Mouse (Mus musculus) limb, embryonic 15.5 days (tissue): ENCODE measurements around the gene Gm20388. TPM values are rescaled to one million over a fixed set of nuclear protein-coding genes. Genes with fewer than 3 reads are reported as not detected.

Source experiments
- ATAC-seq: fragments of 200-750 bp; cut with Nextera tagmentation; 2 replicates; pipeline ENCODE4 v1.8.0; 2017; ENCODE audit warnings: low read depth, moderate TSS enrichment; ENCODE audit not compliant: insufficient number of reproducible peaks, low FRiP score, low TSS enrichment
- H3K27ac ChIP-seq: fragments of 300-500 bp; sonication (generic); 2 replicates; pipeline ENCODE4 v1.5.1; 2015; ENCODE audit warnings: moderate library complexity, mild to moderate bottlenecking, inconsistent platforms
- H3K27me3 ChIP-seq: fragments of 300-500 bp; sonication (generic); 2 replicates; pipeline ENCODE4 v1.6.1; 2015; ENCODE audit warnings: inconsistent platforms
- H3K36me3 ChIP-seq: fragments of 300-500 bp; sonication (generic); 2 replicates; pipeline ENCODE4 v1.6.1; 2015; ENCODE audit warnings: inconsistent platforms
- H3K4me1 ChIP-seq: fragments of 300-500 bp; sonication (generic); 2 replicates; pipeline ENCODE4 v1.6.1; 2015; ENCODE audit warnings: inconsistent platforms
- H3K4me2 ChIP-seq: fragments of 300-500 bp; sonication (generic); 2 replicates; pipeline ENCODE4 v1.6.1; 2015; ENCODE audit warnings: mild to moderate bottlenecking, inconsistent platforms
- H3K4me3 ChIP-seq: fragments of 300-500 bp; sonication (generic); 2 replicates; pipeline ENCODE4 v1.5.1; 2015; ENCODE audit warnings: mild to moderate bottlenecking, inconsistent platforms
- H3K9ac ChIP-seq: fragments of 300-500 bp; sonication (generic); 2 replicates; pipeline ENCODE4 v1.6.1; 2015; ENCODE audit warnings: inconsistent platforms
- H3K9me3 ChIP-seq: fragments of 300-500 bp; sonication (generic); 2 replicates; pipeline ENCODE4 v1.6.1; 2016; ENCODE audit warnings: inconsistent platforms
- WGBS: fragments of 180-500 bp; shearing (Covaris S2); methylation state at CpG from one replicate; pipeline ENCODE4 v1.1.7; 2015; 5-methylcytosine and 5-hydroxymethylcytosine counted together
- polyA plus RNA-seq: library from polyadenylated mRNA; unstranded; fragments of >200 nt; fragmentation: Nextera tagmentation; extraction: Ambion mirVana; gene quantifications from 2 replicates; pipeline ENCODE4 v1.2.1, GENCODE M21; 2015

Gm20388 gene
- polyA plus RNA-seq, 1 experiment from 2014 or later: 4.9 TPM

DNA sequence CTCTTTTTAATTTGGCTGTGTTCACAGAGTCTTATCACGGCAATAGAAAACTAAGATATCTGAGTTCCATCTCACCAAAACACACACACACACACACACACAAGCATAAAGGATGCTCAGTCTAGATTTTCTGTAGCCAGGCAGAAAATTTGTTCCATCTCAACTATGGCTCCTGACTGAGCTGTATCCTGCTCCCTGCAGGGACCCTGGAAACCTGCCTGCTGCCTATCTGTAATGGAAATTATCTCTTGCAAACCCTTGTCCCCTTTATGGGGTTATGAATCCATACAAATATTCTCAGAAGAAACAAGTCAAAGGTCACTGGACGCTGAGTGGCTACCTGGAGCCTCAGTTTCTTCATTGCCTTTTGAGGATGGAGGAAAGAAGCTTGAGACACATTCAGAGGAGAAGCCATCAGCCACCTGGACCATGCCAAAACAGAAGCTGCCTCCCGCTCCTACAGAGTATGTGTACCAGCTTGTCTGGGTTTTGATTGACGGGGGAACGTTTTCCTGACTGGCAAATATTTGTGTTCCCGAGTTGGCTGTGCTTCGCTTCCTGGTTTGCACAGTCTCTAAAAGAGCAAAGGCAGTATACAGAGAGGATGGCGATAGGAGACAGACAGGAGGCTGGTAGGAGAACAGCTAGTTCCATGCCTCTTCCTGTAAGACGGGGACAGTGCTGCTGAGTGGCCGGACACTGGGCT lies 681.1 kb downstream of the Gm20388 start:
- Histone ChIP-seq H3K4me1 (peaks cover 22% of the 10 kb centered on the region), H3K27ac (no peak overlapping the region), H3K4me2 (no peak overlapping the region), H3K9ac (no peak overlapping the region), H3K27me3 (no peaks in the 10 kb centered on the region), H3K36me3 (no peaks in the 10 kb centered on the region), H3K4me3 (no peak overlapping the region), H3K9me3 (no peaks in the 10 kb centered on the region)
- 69% methylated on average over 10 of the region's 10 CpGs for WGBS
- ATAC-seq: no peak

DNA sequence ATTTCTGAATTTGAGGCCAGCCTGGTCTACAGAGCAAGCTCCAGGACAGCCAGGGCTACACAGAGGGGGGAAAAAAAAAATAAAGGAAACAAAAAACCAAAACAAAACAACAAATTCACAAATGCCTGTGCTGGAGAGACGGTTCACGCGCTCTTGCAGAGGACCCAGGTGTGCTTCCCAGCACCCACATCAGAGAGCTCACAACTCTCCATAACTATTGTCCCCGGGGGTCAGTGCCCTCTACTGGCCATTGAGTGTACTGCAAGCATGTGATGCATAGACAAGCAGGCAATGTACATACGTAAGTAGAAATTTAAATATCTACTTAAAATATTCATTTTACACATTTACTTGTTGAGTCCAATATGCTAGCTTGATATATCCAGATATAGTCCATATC lies 683.9 kb downstream of the Gm20388 start:
- no peak overlapping the region for H3K9ac ChIP-seq

DNA sequence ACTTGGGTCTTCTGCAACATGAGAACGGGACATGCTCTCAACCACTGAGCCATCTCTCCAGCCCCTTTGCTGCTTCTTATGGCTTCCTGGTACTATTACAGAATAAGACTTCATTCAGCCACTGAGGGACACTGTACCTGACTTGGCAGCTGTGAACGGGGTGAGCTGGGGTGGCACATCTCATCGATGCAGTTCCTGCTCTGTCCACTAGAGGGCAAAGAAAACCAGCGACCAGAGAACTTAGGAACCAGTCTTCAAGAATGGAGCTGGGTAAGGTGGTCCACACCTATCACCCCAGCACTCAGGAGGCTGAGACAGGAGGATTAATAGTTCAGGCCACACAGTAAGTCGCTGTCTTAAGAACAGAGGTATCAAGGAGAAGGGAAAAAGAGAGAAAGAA lies 685.3 kb downstream of the Gm20388 start:
- H3K27ac ChIP-seq: no peak overlapping the region
- H3K4me3 ChIP-seq: no peak overlapping the region
- 10% methylated on average over 5 of the region's 5 CpGs for WGBS
- peaks cover 13% of the 10 kb centered on the region for H3K4me1 ChIP-seq
- H3K9ac ChIP-seq: no peak overlapping the region
- H3K4me2 ChIP-seq: no peak overlapping the region
- H3K36me3 ChIP-seq: no peaks in the 10 kb centered on the region
- H3K9me3 ChIP-seq: no peaks in the 10 kb centered on the region
- H3K27me3 ChIP-seq: no peaks in the 10 kb centered on the region
- no peak for ATAC-seq

More for the DNA sequence above, 683.9 kb downstream of the Gm20388 start:
- no peak for ATAC-seq
- Histone ChIP-seq H3K4me1 (peaks cover 19% of the 10 kb centered on the region), H3K36me3 (no peaks in the 10 kb centered on the region), H3K27me3 (no peaks in the 10 kb centered on the region), H3K27ac (no peak overlapping the region), H3K4me2 (no peak overlapping the region), H3K4me3 (no peak overlapping the region), H3K9me3 (no peaks in the 10 kb centered on the region)
- WGBS: 88% methylated on average over 5 of the region's 5 CpGs

DNA sequence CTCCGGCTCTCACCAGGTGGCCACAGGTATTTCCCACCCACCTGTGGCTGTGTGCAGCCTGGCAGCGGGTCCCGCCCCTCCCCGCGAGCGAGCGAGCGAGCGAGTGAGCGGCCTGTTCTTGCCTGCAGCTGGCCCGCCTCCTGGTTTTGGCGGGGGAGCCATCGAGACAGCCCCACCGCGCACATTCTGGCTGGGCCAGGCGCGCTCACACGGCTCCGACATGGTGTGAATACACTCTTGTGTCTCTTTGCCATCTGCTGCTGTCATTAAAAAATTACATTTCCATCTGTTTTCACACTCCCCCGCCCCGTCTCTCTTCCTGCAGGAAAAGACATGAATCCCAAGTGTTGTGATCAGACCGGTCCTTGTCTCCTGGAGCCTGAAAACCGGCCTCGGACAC lies 687.9 kb downstream of the Gm20388 start:
- ATAC-seq: peak; percentile 27; the same call in 1 of the 2 replicates
- WGBS: 13% methylated on average over 24 of the region's 24 CpGs
- H3K4me3 ChIP-seq: peak overlapping the region; percentile 11

DNA sequence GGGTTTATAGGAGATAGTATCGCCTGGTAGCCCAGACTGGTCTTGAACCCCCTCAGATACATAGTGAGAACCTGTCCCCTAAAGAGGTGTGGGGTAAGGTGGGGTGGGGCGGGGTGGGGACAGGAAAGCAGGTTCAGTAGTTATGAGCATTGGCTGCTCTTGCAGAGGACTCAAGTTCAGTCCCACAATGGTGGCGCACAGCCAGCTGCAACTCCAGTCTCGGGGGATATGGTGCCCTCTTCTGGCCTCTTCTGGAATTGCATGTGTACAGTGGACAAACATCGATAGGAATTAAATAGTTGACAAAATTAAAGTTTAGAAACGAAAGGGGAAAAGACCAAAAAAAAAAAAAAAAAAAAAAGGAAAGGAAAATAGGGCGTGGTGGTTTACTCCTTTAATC lies 688.9 kb downstream of the Gm20388 start:
- H3K27ac ChIP-seq: no peak overlapping the region
- H3K4me1 ChIP-seq: peaks cover 22% of the 10 kb centered on the region
- H3K36me3 ChIP-seq: no peaks in the 10 kb centered on the region
- no peaks in the 10 kb centered on the region for H3K27me3 ChIP-seq
- no peak overlapping the region for H3K9ac ChIP-seq
- WGBS: 56% methylated on average over 7 of the region's 7 CpGs
- ATAC-seq: no peak
- H3K4me2 ChIP-seq: no peak overlapping the region
- H3K9me3 ChIP-seq: no peaks in the 10 kb centered on the region
- no peak overlapping the region for H3K4me3 ChIP-seq

More for the DNA sequence above, 687.9 kb downstream of the Gm20388 start:
- H3K9me3 ChIP-seq: no peaks in the 10 kb centered on the region
- no peak overlapping the region for H3K9ac ChIP-seq
- H3K27ac ChIP-seq: 0 out of 2 replicates have a peak overlapping the region, but pooled peaks have one; percentile 8
- H3K27me3 ChIP-seq: no peaks in the 10 kb centered on the region
- no peaks in the 10 kb centered on the region for H3K36me3 ChIP-seq
- H3K4me2 ChIP-seq: peak overlapping the region; percentile 42
- peaks cover 22% of the 10 kb centered on the region for H3K4me1 ChIP-seq

DNA sequence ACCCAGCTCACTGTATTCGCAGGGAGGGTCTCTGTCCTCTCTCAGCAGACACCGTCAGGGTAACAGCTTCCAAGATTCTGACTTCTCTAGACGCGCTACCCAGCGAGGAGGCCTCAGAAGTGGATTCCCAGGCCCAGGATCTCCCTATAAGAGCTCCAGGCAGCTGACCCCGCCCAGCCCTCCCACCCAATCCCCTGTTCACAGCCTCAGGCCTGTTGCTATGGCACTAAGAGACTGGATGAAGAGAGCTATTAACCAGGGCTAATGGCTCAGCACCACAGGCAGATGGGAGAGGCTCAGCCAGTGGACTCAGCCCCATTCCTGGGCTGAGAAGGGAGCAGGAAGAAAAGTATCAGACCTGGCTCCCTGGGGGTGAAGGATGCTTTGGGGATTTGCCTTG lies 692.0 kb downstream of the Gm20388 start:
- H3K27ac ChIP-seq: no peak overlapping the region
- no peak overlapping the region for H3K4me3 ChIP-seq
- H3K4me2 ChIP-seq: no peak overlapping the region
- WGBS: 40% methylated on average over 6 of the region's 6 CpGs
- no peaks in the 10 kb centered on the region for H3K9me3 ChIP-seq
- no peak overlapping the region for H3K9ac ChIP-seq
- no peak for ATAC-seq
- H3K27me3 ChIP-seq: no peaks in the 10 kb centered on the region
- H3K4me1 ChIP-seq: peaks cover 25% of the 10 kb centered on the region
- no peaks in the 10 kb centered on the region for H3K36me3 ChIP-seq

DNA sequence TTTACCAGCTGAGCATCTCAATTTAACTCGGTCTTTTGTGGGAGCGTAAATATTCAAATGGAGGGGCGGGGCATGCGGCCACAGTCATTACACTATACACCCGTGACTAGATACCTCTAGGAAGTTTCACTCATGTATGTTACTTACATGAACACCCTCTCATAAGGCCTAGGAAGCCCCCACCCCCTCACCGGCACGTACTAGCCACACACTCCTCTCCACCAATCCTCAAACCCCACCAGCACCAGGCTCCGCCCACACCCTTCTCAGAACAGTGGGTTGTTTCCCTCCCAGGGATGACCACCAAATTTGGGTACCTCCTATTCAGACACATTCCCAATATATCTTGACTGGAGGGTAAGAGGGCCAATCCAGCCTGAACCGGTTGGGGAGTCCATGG lies 696.8 kb downstream of the Gm20388 start:
- Histone ChIP-seq H3K9me3 (no peaks in the 10 kb centered on the region), H3K4me1 (peaks cover 8% of the 10 kb centered on the region), H3K27ac (no peak overlapping the region), H3K9ac (no peak overlapping the region), H3K36me3 (no peaks in the 10 kb centered on the region), H3K27me3 (no peaks in the 10 kb centered on the region), H3K4me2 (no peak overlapping the region), H3K4me3 (no peak overlapping the region)
- WGBS: 83% methylated on average over 9 of the region's 9 CpGs
- no peak for ATAC-seq

DNA sequence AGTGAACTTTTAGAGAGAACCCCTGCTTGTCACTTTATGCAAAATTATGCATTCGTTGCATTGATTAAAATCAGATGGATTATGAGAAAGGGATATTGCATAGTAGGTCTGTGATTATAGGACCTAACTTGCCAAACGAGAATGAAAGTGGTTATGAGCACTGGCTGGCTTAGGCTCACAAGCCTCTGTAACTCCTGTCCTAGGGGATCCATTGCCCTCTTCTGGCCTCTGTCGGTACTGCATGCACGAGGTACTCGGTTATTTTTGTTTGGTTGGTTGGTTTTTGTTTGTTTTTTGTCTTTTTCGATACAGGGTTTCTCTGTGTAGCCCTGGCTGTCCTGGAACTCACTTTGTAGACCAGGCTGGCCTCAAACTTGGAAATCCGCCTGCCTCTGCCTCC lies 697.2 kb downstream of the Gm20388 start:
- H3K36me3 ChIP-seq: no peaks in the 10 kb centered on the region
- H3K27me3 ChIP-seq: no peaks in the 10 kb centered on the region
- no peak overlapping the region for H3K9ac ChIP-seq
- peaks cover 4% of the 10 kb centered on the region for H3K4me1 ChIP-seq
- no peak overlapping the region for H3K27ac ChIP-seq
- H3K4me2 ChIP-seq: no peak overlapping the region
- WGBS: 16% methylated on average over 7 of the region's 7 CpGs
- no peak for ATAC-seq
- H3K4me3 ChIP-seq: no peak overlapping the region
- no peaks in the 10 kb centered on the region for H3K9me3 ChIP-seq

DNA sequence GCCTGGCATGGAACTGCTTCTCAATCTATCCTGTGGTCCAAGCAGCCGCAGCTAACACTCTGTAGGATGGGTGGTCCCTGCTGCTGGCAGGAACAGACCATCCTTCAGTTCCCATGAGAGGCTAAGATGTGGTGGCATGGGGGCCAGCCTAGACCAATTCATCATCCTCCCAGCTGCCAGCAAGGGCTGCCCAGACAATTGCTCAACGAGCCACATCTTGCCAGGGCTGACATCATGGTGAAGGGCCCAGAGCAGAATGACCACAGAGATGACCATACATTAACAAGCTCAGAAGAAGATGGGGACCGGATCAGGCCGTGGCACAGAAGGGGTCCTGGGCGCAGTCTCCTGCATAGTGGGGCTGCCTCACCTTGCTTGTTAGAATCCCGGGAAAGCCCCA lies 700.2 kb downstream of the Gm20388 start:
- no peaks in the 10 kb centered on the region for H3K27me3 ChIP-seq
- H3K4me3 ChIP-seq: no peak overlapping the region
- H3K9ac ChIP-seq: no peak overlapping the region
- 0 out of 2 replicates have a peak, but pooled peaks cover 3% of the 10 kb centered on the region for H3K4me1 ChIP-seq
- H3K27ac ChIP-seq: no peak overlapping the region
- 82% methylated on average over 6 of the region's 6 CpGs for WGBS
- no peaks in the 10 kb centered on the region for H3K36me3 ChIP-seq
- ATAC-seq: no peak
- no peaks in the 10 kb centered on the region for H3K9me3 ChIP-seq
- no peak overlapping the region for H3K4me2 ChIP-seq

DNA sequence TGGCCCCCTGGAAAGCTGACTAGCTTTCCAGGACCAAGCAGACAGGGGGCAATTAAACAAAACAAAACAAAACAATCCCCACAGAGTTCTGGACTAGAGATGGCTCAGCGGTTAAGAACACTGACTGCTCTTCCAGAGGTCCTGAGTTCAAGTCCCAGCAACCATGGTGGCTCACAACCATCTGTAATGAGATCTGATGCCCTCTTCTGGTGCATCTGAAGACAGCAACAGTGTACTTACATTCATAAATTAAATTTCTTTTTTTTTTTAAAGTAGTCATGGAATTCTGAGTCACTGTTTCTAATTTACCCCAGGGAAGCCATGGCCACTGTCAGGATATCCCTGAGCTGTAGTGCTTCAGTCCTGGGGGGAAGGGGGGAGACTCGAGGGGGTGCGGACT lies 703.9 kb downstream of the Gm20388 start:
- Histone ChIP-seq H3K27me3 (no peaks in the 10 kb centered on the region), H3K27ac (no peak overlapping the region), H3K4me3 (no peak overlapping the region), H3K9ac (no peak overlapping the region), H3K9me3 (no peaks in the 10 kb centered on the region), H3K4me2 (no peak overlapping the region), H3K36me3 (no peaks in the 10 kb centered on the region), H3K4me1 (peaks cover 13% of the 10 kb centered on the region)
- 81% methylated on average over 3 of the region's 3 CpGs for WGBS
- ATAC-seq: no peak

DNA sequence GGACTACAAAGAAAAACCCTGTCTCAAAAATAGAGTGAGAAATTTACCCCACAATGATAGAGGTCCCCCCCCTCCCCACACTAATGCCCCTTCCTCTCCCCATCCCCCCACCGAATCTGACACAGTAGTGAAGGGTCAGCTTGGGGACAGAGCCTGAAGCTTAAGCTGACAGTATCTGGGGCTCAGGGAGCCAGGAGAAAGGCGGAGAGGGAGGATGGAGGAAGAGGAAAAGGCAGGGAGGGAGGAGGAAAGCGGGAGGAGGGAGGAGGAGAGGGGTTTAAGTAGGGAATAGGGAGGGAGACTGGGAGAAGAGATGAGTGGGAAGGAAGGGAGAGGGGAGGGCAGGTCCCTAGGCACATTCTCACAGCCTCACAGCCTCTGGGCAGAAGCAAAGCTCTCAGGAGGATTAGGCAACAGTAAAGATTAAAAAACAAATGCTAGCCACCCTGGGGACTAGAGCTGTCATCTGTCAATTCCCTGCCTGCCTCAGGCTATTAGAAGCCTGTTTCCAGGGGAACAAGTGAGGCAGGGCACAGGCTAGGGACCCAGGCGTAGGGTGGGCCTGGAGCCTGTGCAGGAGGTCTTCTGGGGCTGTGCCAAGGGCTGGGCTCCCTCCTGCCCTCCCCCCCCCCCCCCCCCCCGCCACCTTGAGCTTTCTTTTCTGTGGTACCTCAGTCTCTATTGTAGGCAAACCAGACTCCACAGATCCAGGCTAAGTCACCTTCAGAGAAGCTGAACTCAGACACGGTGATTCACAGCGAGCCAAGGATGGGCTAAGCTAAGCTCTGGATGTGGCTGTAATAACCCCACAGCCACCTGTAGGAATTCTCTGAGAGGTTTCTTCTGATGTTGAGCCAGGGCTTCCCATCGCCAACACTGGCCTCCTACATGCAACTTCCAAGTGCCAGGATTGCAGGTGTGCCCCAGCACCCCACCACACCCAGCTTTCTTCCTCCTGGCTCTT lies 706.3 kb downstream of the Gm20388 start:
- Histone ChIP-seq H3K27ac (no peak overlapping the region), H3K4me2 (no peak overlapping the region), H3K27me3 (no peaks in the 10 kb centered on the region), H3K36me3 (no peaks in the 10 kb centered on the region), H3K9ac (no peak overlapping the region), H3K4me1 (peaks cover 13% of the 10 kb centered on the region), H3K9me3 (no peaks in the 10 kb centered on the region), H3K4me3 (no peak overlapping the region)
- ATAC-seq: no peak
- 47% methylated on average over 7 of the region's 8 CpGs for WGBS

DNA sequence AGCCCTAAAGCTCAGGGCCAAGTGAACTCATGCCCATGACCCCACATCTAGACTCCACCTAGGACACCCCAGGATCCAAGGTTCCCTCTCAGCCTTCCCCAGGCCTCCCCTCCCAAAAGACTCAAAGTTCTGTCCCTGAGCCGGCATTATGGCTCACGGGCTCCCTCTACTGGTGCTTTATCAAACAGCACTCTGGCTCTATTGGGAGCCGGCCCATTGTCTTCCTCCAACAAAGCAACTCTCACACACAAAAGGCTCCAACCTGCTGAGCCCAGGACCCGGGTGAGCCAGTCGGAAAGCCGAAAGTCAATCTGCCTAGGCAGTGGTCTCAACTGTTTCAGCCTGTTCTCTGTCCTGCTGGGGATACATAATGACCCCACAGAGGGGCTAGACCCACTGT lies 707.5 kb downstream of the Gm20388 start:
- H3K9ac ChIP-seq: no peak overlapping the region
- ATAC-seq: no peak
- no peak overlapping the region for H3K4me2 ChIP-seq
- no peaks in the 10 kb centered on the region for H3K27me3 ChIP-seq
- no peaks in the 10 kb centered on the region for H3K9me3 ChIP-seq
- H3K27ac ChIP-seq: no peak overlapping the region
- H3K4me3 ChIP-seq: no peak overlapping the region
- no peaks in the 10 kb centered on the region for H3K36me3 ChIP-seq
- H3K4me1 ChIP-seq: peaks cover 13% of the 10 kb centered on the region
- under 1% methylated on average over 6 of the region's 6 CpGs for WGBS
